Mouse (Mus musculus) embryonic fibroblast, embryonic 13.5 days (primary cell): ENCODE data around the gene Apon.

Experiments
- CTCF ChIP-seq: IDR thresholded peaks from 2 replicates; pipeline ENCODE4 v1.5.1; 2011; ENCODE audit warnings: mild to moderate bottlenecking, control low read depth, low read length, moderate library complexity, borderline replicate concordance; ENCODE audit not compliant: insufficient read depth
- POLR2A ChIP-seq: IDR thresholded peaks from 2 replicates; pipeline ENCODE4 v1.6.1; 2011; ENCODE audit warnings: low read depth, mild to moderate bottlenecking, control low read depth, low read length, moderate library complexity

DNA sequence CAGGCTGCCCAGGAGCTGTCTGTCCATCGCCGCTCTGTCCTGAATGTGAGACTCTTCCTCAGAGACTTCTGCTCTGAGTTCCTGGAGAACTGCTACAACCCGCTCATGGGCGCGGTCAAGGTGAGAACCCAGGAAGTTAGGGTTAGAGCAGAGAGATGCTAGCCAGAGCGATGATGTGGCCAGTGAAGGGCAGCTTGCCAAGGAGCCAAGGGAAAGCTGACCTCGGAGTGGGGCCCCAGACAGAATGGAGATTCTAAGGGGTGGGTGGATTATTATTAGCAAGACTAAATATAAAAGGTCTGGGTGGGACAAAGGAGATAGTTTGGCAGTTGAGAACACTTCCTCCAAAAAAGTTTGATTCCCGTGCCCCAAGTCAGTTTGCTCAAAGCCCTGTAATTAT, 10.6 kb upstream of the Apon start:
- TF ChIP-seq CTCF = no peak
- no peak for TF ChIP-seq POLR2A
